9 mouse cellular contexts compared by ENCODE assay signal in the genomic region with DNA sequence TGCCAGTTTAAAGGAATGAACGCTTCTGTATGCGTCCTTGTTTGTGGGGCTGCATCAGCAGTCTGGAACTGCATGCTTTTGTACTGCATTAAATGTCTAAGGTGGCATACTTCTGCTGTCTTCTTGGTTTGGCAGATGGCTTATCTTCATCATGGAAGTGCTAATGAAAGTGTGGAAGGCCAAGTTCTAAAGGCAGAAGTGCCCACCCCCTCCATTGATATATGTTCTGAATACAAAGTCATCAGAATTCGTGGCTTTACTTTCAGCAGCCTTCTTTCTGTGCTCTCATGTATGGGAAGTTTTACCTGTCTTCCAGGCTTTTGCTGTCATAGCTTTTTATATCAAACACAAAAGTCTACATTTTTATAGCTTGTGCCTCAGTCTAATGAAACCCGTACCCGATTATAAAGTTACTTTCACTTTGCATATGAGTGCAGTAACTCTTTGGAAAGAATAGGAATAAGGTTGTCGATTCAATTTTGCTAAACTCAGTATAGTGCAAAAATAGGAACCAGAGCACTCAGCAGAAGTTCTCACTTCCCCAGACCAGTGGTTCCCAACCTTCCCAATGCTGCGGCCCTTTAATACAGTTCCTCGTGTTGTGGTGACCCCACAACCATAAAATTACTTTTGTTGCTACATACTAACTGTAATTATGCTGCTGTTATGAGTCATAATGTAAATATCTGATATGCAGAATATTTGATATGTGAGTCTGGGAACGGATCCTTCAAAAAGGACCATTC. TPM values are rescaled to one million over a fixed set of nuclear protein-coding genes. Genes with fewer than 3 reads are reported as not detected.
DNase-seq lines count a peak whose midpoint lies in the region; ATAC-seq and TF ChIP-seq lines count a peak whose summit lies in the region.
"Had no signal": no experiment of that assay in that cellular context is flagged by ENCODE, and none has a peak within 500 bp of the region (broad histone marks: within the 10 kb centered on the region; RNA-seq: fewer than 3 reads in every experiment).

No protein-coding gene starts in this region.

- peak overlapping the region; percentile 70 for H3K4me2 ChIP-seq in heart, postnatal 0 days (ENCODE audit: low read depth, low read length)

- no peak for TF ChIP-seq POLR2A in kidney, adult 2 months (IDR thresholded peaks at IDR 0.05; ENCODE audit: low read depth, low read length)

- peaks cover 8% of the 10 kb centered on the region; the same call in 1 of the 2 replicates for H3K4me1 ChIP-seq in kidney, adult 2 months (ENCODE audit: control insufficient read depth, insufficient read depth, low read length)
- peaks cover 29% of the 10 kb centered on the region for H3K4me1 ChIP-seq in heart, postnatal 0 days (ENCODE audit: control insufficient read depth, insufficient read depth)
- peaks cover 61% of the 10 kb centered on the region for H3K4me1 ChIP-seq in megakaryocyte, embryonic 14.5 days

- no peaks in the 10 kb centered on the region for H3K9me3 ChIP-seq in heart, postnatal 0 days (replicated peaks; ENCODE audit: control insufficient read depth, low read length)
- H3K9me3 ChIP-seq in megakaryocyte, embryonic 14.5 days: no peaks in the 10 kb centered on the region

- no peak overlapping the region for H3K9ac ChIP-seq in heart, postnatal 0 days (replicated peaks; ENCODE audit: low read depth, low read length)

- H3K27ac ChIP-seq in kidney, adult 2 months (ENCODE audit: insufficient read depth, low read depth, low read length): peak overlapping the region; percentile 87
- H3K27ac ChIP-seq in heart, postnatal 0 days (ENCODE audit: low read depth): peak overlapping the region; percentile 15

- no peaks in the 10 kb centered on the region for H3K27me3 ChIP-seq in kidney, adult 2 months (replicated peaks; ENCODE audit: control insufficient read depth, insufficient read depth, low read length)
- H3K27me3 ChIP-seq in heart, postnatal 0 days (ENCODE audit: control insufficient read depth, insufficient read depth, low read length): no peaks in the 10 kb centered on the region
- no peaks in the 10 kb centered on the region for H3K27me3 ChIP-seq in megakaryocyte, embryonic 14.5 days (replicated peaks)

- no peak for ATAC-seq in heart, postnatal 0 days (ENCODE audit: insufficient read depth, low read depth)

- no peaks in the 10 kb centered on the region for H3K36me3 ChIP-seq in kidney, adult 2 months (ENCODE audit: control insufficient read depth, insufficient read depth, low read length)
- no peaks in the 10 kb centered on the region for H3K36me3 ChIP-seq in heart, postnatal 0 days (replicated peaks; ENCODE audit: control insufficient read depth, insufficient read depth, low read length)
- peaks cover 53% of the 10 kb centered on the region for H3K36me3 ChIP-seq in megakaryocyte, embryonic 14.5 days (replicated peaks; ENCODE audit: low read length)

- TF ChIP-seq CTCF in kidney, adult 2 months (conservative IDR thresholded peaks at IDR 0.05; ENCODE audit: insufficient read depth, insufficient read length, low read depth, low read length): no peak
- TF ChIP-seq CTCF in heart, postnatal 0 days (IDR thresholded peaks at IDR 0.05; ENCODE audit: low read depth): no peak

- 36% methylated on average over 9 of the region's 9 CpGs for WGBS in kidney, adult 2 months
- 59% methylated on average over 9 of the region's 9 CpGs for WGBS in heart, postnatal 0 days

- DNase-seq in kidney, adult 2 months: peak; percentile 18
- DNase-seq in kidney, adult 9 months: no peak
- DNase-seq in Muller cell, postnatal 12 days (ENCODE audit: inconsistent ontology term): peak; percentile 20
- DNase-seq in heart, postnatal 0 days (ENCODE audit: low spot score): no peak
- no peak for DNase-seq in testis, postnatal 10 days (ENCODE audit: low spot score)
- no peak for DNase-seq in T-cell, adult 2 months (ENCODE audit: low spot score)
- DNase-seq in cerebellum, adult 11-12 months: no peak
- DNase-seq: thymus, postnatal 36 days had no signal

- TF ChIP-seq EP300 in heart, postnatal 0 days (IDR thresholded peaks at IDR 0.05; ENCODE audit: low read depth): no peak

- peak overlapping the region; percentile 46 for H3K4me3 ChIP-seq in kidney, adult 2 months (ENCODE audit: insufficient read depth, low read depth, low read length)
- peak overlapping the region; percentile 88 for H3K4me3 ChIP-seq in heart, postnatal 0 days (ENCODE audit: low read depth, low read length)
- H3K4me3 ChIP-seq in megakaryocyte, embryonic 14.5 days (replicated peaks): peak overlapping the region; percentile 99

RNA-seq across cellular contexts. Expression of a gene that starts 58.0 kb away (rescaled TPM):
- 28.8 and 36.5 TPM in 2 replicates for polyA plus RNA-seq in kidney, adult 2 months (2012; rRNA removed)
- 32.9 and 50.7 TPM in 2 replicates for total RNA-seq in heart, postnatal 0 days (2014; rRNA removed; ENCODE audit: low replicate concordance)
- polyA plus RNA-seq in heart, postnatal 0 days (2015; fragmentation: Nextera tagmentation; extraction: Ambion mirVana): 77.8 and 82.0 TPM in 2 replicates
- 98.5 and 119 TPM in 2 replicates for polyA plus RNA-seq in megakaryocyte, embryonic 14.5 days (2012; ENCODE audit: insufficient read depth, low replicate concordance)

Comparison
In these comparisons a context has a peak if more than half of its experiments do, and no peak if none do; other contexts are left out.
1. DNase-seq: peak in kidney, adult 2 months (single experiment) and Muller cell, postnatal 12 days (single experiment); none in kidney, adult 9 months (single experiment), heart, postnatal 0 days (single experiment), testis, postnatal 10 days (single experiment), T-cell, adult 2 months (single experiment) and cerebellum, adult 11-12 months (single experiment).
2. H3K4me3 ChIP-seq: peak in every context shown above with its lines; median percentile 99 in megakaryocyte, embryonic 14.5 days; 88 in heart, postnatal 0 days; 46 in kidney, adult 2 months.